Mouse (Mus musculus) heart, postnatal 0 days (tissue): ENCODE measurements at regions not wholly inside any gene's neighbourhood (a gene's known extent, or its start where the extent isn't known, plus 50 kb on each side); places are given as distances from the start of the nearest gene placed in this dataset.

Experiments used
- ATAC-seq: fragments of 200-750 bp; cut with Nextera tagmentation; 2 replicates; pipeline ENCODE4 v1.8.0; 2017; ENCODE audit warnings: low read depth, moderate number of reproducible peaks, moderate library complexity; ENCODE audit not compliant: insufficient read depth
- DNase-seq: peaks from one replicate; pipeline ENCODE4 v3.0.0-alpha.2; 2016; ENCODE audit warnings: low spot score
- H3K27ac ChIP-seq: fragments of 300-500 bp; sonication (generic); 2 replicates; pipeline ENCODE4 v1.5.1; 2014; ENCODE audit warnings: low read depth, mild to moderate bottlenecking
- H3K27me3 ChIP-seq: fragments of 300-500 bp; sonication (generic); 2 replicates; pipeline ENCODE4 v1.6.1; 2014; ENCODE audit warnings: low read length, mixed read lengths; ENCODE audit not compliant: control insufficient read depth, insufficient read depth
- H3K36me3 ChIP-seq: fragments of 300-500 bp; sonication (generic); replicated peaks from 2 replicates; pipeline ENCODE4 v1.6.1; 2014; ENCODE audit warnings: low read length, mixed read lengths; ENCODE audit not compliant: control insufficient read depth, insufficient read depth
- H3K4me1 ChIP-seq: fragments of 300-500 bp; sonication (generic); 2 replicates; pipeline ENCODE4 v1.6.1; 2014; ENCODE audit warnings: antibody characterized with exemption; ENCODE audit not compliant: control insufficient read depth, insufficient read depth
- H3K4me2 ChIP-seq: fragments of 300-500 bp; sonication (generic); 2 replicates; pipeline ENCODE4 v1.6.1; 2014; ENCODE audit warnings: low read depth, mild to moderate bottlenecking, low read length, moderate library complexity
- H3K4me3 ChIP-seq: fragments of 300-500 bp; sonication (generic); 2 replicates; pipeline ENCODE4 v1.5.1; 2014; ENCODE audit warnings: low read depth, low read length
- H3K9ac ChIP-seq: fragments of 300-500 bp; sonication (generic); replicated peaks from 2 replicates; pipeline ENCODE4 v1.6.1; 2014; ENCODE audit warnings: low read depth, low read length, mixed read lengths
- H3K9me3 ChIP-seq: fragments of 300-500 bp; sonication (generic); replicated peaks from 2 replicates; pipeline ENCODE4 v1.6.1; 2016; ENCODE audit warnings: low read length; ENCODE audit not compliant: control insufficient read depth
- CTCF ChIP-seq: IDR thresholded peaks from 2 replicates; pipeline ENCODE4 v1.5.1; 2016; ENCODE audit warnings: antibody characterized with exemption, control low read depth, low read depth
- EP300 ChIP-seq: IDR thresholded peaks from 2 replicates; pipeline ENCODE4 v1.6.1; 2016; ENCODE audit warnings: antibody characterized with exemption, low read depth
- WGBS: fragments of 180-500 bp; shearing (Covaris S2); extraction: QIAGEN DNeasy Blood & Tissue Kit; methylation state at CpG from one replicate; pipeline ENCODE4 v1.1.7; 2014; 5-methylcytosine and 5-hydroxymethylcytosine counted together

DNA sequence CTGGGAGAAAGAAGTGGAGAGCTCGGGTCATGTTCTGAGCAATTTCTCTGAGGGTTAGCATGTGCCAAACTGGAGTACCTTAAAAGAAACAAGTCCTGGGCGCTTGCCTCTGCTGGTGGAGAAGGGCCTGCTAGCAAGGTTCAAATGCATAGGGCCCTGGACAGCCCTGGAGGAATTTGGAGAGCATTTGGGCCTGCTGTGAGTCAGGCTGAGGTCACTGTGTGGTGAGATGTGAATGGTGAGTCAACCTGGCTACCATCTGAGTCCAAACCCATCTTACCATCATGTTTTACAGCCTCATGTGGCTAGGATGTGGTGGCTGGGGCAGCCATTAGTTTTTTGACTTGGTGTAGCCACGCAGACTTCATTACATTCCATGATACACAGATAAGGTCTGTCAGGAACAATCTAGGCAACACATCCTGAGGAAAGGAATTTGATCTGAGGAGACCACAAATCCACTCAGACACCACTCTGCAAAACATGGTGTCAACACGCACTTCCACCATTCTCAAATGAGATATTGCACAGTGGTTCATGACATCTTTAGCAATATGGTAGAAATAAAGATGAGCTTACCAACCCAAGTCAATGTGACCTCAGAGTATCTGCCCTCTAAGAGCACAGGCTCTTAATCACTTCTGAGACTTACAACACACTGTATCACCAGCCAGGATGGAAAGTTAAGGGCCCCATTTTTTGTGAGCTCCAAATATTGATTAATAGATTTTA is 83.1 kb downstream of the Thbs2 start:
- TF ChIP-seq CTCF (no peak), EP300 (no peak)
- no peak overlapping the region for H3K4me3 ChIP-seq
- ATAC-seq: no peak
- H3K9me3 ChIP-seq: no peaks in the 10 kb centered on the region
- H3K9ac ChIP-seq: no peak overlapping the region
- H3K27me3 ChIP-seq: no peaks in the 10 kb centered on the region
- H3K27ac ChIP-seq: no peak overlapping the region
- no peak for DNase-seq
- WGBS: 60% methylated on average over 4 of the region's 4 CpGs
- H3K4me1 ChIP-seq: no peaks in the 10 kb centered on the region
- no peaks in the 10 kb centered on the region for H3K36me3 ChIP-seq
- no peak overlapping the region for H3K4me2 ChIP-seq

DNA sequence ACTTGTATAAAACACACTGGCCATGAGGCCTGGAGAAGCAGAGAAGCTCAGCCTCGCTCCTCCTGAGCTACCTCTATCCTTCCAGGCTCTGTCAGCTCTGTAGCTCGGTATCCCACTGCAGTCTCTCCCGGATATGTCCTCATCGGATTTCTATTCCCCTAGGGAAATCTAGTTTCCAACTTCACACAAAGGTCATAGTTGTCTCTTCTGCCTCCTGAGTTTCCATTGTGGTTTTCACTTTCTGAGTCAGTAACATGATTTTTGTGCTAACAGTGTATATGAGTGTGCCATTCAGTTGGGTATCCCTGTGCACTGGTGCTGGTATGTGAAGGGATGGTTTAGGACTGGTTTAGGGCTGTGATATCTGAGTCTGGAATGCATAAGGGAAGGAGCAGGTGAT is 85.2 kb downstream of the Thbs2 start:
- H3K4me3 ChIP-seq: no peak overlapping the region
- DNase-seq: no peak
- no peaks in the 10 kb centered on the region for H3K4me1 ChIP-seq
- H3K4me2 ChIP-seq: no peak overlapping the region
- WGBS: 67% methylated on average over 4 of the region's 4 CpGs
- no peaks in the 10 kb centered on the region for H3K36me3 ChIP-seq
- no peak overlapping the region for H3K27ac ChIP-seq
- no peaks in the 10 kb centered on the region for H3K9me3 ChIP-seq
- no peaks in the 10 kb centered on the region for H3K27me3 ChIP-seq
- TF ChIP-seq CTCF (no peak), EP300 (no peak)
- H3K9ac ChIP-seq: no peak overlapping the region
- no peak; the same call in 1 of the 2 replicates for ATAC-seq

DNA sequence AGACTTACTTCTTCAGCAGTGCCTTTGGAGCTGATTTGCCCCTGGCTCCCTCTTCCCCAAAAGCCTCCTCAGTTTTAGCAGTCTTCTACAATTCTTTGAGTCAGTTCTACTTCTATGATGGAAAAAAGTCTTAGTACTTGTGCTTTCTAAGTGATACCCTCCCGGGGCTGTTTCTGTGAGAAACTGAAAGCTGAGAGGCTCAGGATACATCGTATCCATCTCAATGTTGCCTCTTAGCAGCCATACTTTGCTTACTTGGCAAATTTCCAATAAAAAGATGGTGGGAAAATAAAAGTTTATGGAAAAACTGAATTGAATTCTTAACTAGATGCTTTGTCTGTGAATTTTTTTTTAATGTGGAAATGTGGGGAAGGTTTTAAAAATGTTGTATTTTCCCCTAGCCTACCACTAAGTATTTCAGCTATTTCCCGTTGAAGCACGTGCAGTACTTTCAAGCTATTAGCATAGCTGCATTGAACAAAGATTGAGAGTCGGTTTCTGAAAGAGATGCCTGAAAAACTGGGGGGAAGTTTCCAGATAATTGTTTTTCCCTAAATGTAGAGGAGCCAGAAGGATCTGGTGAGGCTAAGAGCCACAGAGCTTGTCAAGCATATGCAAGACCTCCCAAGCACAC is 87.6 kb downstream of the Thbs2 start:
- Histone ChIP-seq H3K4me3 (no peak overlapping the region), H3K9ac (no peak overlapping the region), H3K4me1 (no peaks in the 10 kb centered on the region), H3K9me3 (no peaks in the 10 kb centered on the region), H3K36me3 (no peaks in the 10 kb centered on the region), H3K4me2 (no peak overlapping the region), H3K27me3 (no peaks in the 10 kb centered on the region), H3K27ac (no peak overlapping the region)
- ATAC-seq (no peak), DNase-seq (no peak)
- TF ChIP-seq EP300 (no peak), CTCF (no peak)
- WGBS: 62% methylated on average over 5 of the region's 5 CpGs

DNA sequence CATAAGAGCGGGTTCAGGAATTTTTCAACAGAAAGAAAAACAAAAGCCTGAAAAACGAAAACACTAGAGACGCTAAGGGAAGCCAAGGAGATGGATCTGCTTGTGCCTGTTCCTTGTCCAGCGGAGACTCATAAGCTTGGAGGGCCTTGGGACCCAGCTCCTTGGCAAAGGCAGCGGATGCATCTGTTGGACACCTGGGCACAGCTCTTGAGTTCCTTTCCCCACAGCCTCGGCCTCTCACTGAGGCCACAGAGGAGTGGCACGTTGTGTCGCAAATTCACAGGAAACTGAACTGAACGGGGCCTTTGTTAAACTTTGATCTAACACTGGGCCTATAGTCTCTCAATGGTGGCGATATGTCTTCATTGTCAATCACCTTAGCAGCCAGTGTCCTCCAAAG is 94.4 kb downstream of the Thbs2 start:
- DNase-seq (no peak), ATAC-seq (no peak)
- 67% methylated on average over 10 of the region's 10 CpGs for WGBS
- no peaks in the 10 kb centered on the region for H3K9me3 ChIP-seq
- no peaks in the 10 kb centered on the region for H3K36me3 ChIP-seq
- H3K4me3 ChIP-seq: no peak overlapping the region
- H3K9ac ChIP-seq: no peak overlapping the region
- no peak overlapping the region for H3K4me2 ChIP-seq
- no peak overlapping the region for H3K27ac ChIP-seq
- no peaks in the 10 kb centered on the region for H3K27me3 ChIP-seq
- H3K4me1 ChIP-seq: no peaks in the 10 kb centered on the region
- TF ChIP-seq CTCF: no peak
- no peak for TF ChIP-seq EP300

DNA sequence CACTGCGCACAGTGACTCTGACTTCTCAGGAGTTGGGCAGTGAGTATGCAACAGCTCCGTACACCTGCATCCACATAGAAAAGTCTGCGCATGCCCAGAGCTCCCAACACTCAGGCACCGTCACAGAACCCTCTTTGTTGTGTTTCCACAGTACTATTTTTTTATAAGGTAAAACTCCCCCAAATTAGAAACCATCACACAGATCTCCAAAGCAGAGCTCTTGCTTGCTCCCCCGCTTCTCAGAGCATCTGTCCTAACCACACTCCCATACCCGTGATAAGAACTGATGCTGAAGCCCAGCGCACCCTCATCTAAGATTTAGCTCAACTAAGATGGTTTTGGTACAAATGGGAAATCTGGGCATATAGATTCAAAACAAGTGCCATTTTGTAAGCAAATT is 97.6 kb downstream of the Thbs2 start:
- no peaks in the 10 kb centered on the region for H3K4me1 ChIP-seq
- H3K36me3 ChIP-seq: no peaks in the 10 kb centered on the region
- no peak overlapping the region for H3K9ac ChIP-seq
- H3K27ac ChIP-seq: no peak overlapping the region
- no peak for DNase-seq
- no peaks in the 10 kb centered on the region for H3K9me3 ChIP-seq
- ATAC-seq: no peak
- 79% methylated on average over 7 of the region's 7 CpGs for WGBS
- H3K4me2 ChIP-seq: no peak overlapping the region
- no peaks in the 10 kb centered on the region for H3K27me3 ChIP-seq
- H3K4me3 ChIP-seq: no peak overlapping the region
- TF ChIP-seq EP300 (no peak), CTCF (no peak)

DNA sequence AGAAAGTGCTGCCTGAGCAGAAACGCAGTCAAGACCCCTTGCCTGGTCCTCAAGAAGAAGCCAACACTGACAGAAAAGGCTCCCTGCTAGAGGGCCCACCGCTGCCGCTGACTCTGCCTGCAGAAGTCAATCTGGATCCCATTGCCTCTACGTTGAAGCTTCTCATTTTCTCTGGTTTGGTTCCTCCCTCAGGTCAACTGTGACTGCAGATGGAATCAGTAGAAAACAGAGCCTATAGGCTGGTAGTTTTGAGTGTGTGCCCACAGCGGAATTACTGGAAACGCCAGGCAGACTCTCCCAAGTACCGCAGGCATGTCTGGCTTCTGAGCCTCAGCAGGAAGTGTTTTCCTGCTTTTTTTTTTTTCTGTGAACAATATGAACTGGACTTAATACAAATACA is 98.5 kb downstream of the Thbs2 start:
- Histone ChIP-seq H3K9ac (no peak overlapping the region), H3K36me3 (no peaks in the 10 kb centered on the region), H3K27ac (no peak overlapping the region; the same call in 1 of the 2 replicates), H3K4me3 (no peak overlapping the region), H3K27me3 (no peaks in the 10 kb centered on the region), H3K4me2 (no peak overlapping the region), H3K9me3 (no peaks in the 10 kb centered on the region), H3K4me1 (no peaks in the 10 kb centered on the region)
- ATAC-seq (no peak), DNase-seq (no peak)
- TF ChIP-seq EP300 (no peak), CTCF (no peak)
- 60% methylated on average over 7 of the region's 7 CpGs for WGBS
